Mouse (Mus musculus): Measurements from ENCODE around the gene Ankar.

The Ankar gene

GRCm38 (mm10) chr1:72711684-72712083, 11.3 kb upstream of the Ankar start:
- DNase-seq (ENCODE audit: low read depth, low spot score), result no peak

- peak; percentile 95 for DNase-seq (ENCODE audit: low read depth, low spot score)
Observed at GRCm38 (mm10) chr1:72710753-72711653, 10.6 kb upstream of the Ankar start, which contains the start of gene Rpl37a. Gene Rpl37a (plus strand): TSS chr1:72711290.

- DNase-seq (ENCODE audit: low read depth, low spot score), result no peak
Observed at GRCm38 (mm10) chr1:72707525-72707924, 7.1 kb upstream of the Ankar start.

- no peak for DNase-seq (ENCODE audit: low read depth, low spot score)
Observed at GRCm38 (mm10) chr1:72698651-72699050, 1.7 kb downstream of the Ankar start.

GRCm38 (mm10) chr1:72696256-72696655, 4.1 kb downstream of the Ankar start:
- DNase-seq (ENCODE audit: low read depth, low spot score), result peak; percentile 62

GRCm38 (mm10) chr1:72673070-72673469, 27.3 kb downstream of the Ankar start:
- DNase-seq (ENCODE audit: low read depth, low spot score), result no peak

GRCm38 (mm10) chr1:72640658-72641410, 59.5 kb downstream of the Ankar start:
- no peak for DNase-seq (ENCODE audit: low read depth, low spot score)

GRCm38 (mm10) chr1:72635221-72635620, 65.2 kb downstream of the Ankar start:
- DNase-seq (ENCODE audit: low read depth, low spot score), result no peak

- DNase-seq (ENCODE audit: low read depth, low spot score), result no peak
Observed at GRCm38 (mm10) chr1:72612172-72612571, 88.2 kb downstream of the Ankar start.

- no peak for DNase-seq (ENCODE audit: low read depth, low spot score)
Observed at GRCm38 (mm10) chr1:72609887-72610877, 90.2 kb downstream of the Ankar start.

GRCm38 (mm10) chr1:72609129-72609528, 91.2 kb downstream of the Ankar start:
- DNase-seq (ENCODE audit: low read depth, low spot score), result no peak

- peak; percentile 91 for DNase-seq (ENCODE audit: low read depth, low spot score)
Observed at GRCm38 (mm10) chr1:72606186-72606673, 94.1 kb downstream of the Ankar start.

- DNase-seq (ENCODE audit: low read depth, low spot score), result no peak
Observed at GRCm38 (mm10) chr1:72602803-72603202, 97.6 kb downstream of the Ankar start.

GRCm38 (mm10) chr1:72602186-72602585, 98.2 kb downstream of the Ankar start:
- DNase-seq (ENCODE audit: low read depth, low spot score), result no peak

GRCm38 (mm10) chr1:72601233-72601632, 99.1 kb downstream of the Ankar start:
- peak; percentile 45 for DNase-seq (ENCODE audit: low read depth, low spot score)

- DNase-seq (ENCODE audit: low read depth, low spot score), result no peak
Observed at GRCm38 (mm10) chr1:72600778-72601177, 99.6 kb downstream of the Ankar start.

GRCm38 (mm10) chr1:72599146-72600101, 101.0 kb downstream of the Ankar start:
- DNase-seq (ENCODE audit: low read depth, low spot score), result no peak

GRCm38 (mm10) chr1:72596231-72596630, 104.1 kb downstream of the Ankar start:
- DNase-seq (ENCODE audit: low read depth, low spot score), result no peak

- no peak for DNase-seq (ENCODE audit: low read depth, low spot score)
Observed at GRCm38 (mm10) chr1:72595686-72596085, 104.7 kb downstream of the Ankar start.

GRCm38 (mm10) chr1:72593340-72593951, 106.9 kb downstream of the Ankar start:
- no peak for DNase-seq (ENCODE audit: low read depth, low spot score)

Data from A20 (cell line).